Mouse (Mus musculus) spleen, adult 2 months (tissue): ENCODE measurements around the gene Aurkaip1.

Experiments
- CTCF ChIP-seq: fragments of 200-500 bp; IDR thresholded peaks from 2 replicates; pipeline ENCODE4 v1.5.1; 2011; ENCODE audit warnings: mild to moderate bottlenecking, inconsistent platforms; ENCODE audit not compliant: insufficient read depth, insufficient read length, insufficient replicate concordance; ENCODE audit errors: extremely low read depth
- POLR2A ChIP-seq: fragments of 200-500 bp; IDR thresholded peaks from 2 replicates; pipeline ENCODE4 v1.6.1; 2011; ENCODE audit warnings: low read depth, low read length, inconsistent platforms

- TF ChIP-seq POLR2A (no peak), CTCF (no peak)
Observed at GRCm38 (mm10) chr4:155861787-155862186, 30.7 kb downstream of the Aurkaip1 start.
